Mouse (Mus musculus) cerebellum, adult 2 months (tissue): ENCODE measurements around the gene Gm11559.
"Not testable (repeated sequence)": the region's sequence is repeated elsewhere in the genome, so short reads cannot be mapped to it uniquely, and the experiment has no call there.

Experiments used
- CTCF ChIP-seq: fragments of 200-500 bp; IDR thresholded peaks from 2 replicates; pipeline ENCODE4 v1.5.1; 2011; ENCODE audit warnings: low read depth, mild to moderate bottlenecking, control low read depth, low read length, moderate library complexity, borderline replicate concordance; ENCODE audit not compliant: insufficient read depth
- POLR2A ChIP-seq: fragments of 200-500 bp; IDR thresholded peaks from 2 replicates; pipeline ENCODE4 v1.6.1; 2011; ENCODE audit warnings: low read length, control low read depth, borderline replicate concordance; ENCODE audit not compliant: insufficient read depth

GRCm38 (mm10) chr11:99873089-99873488 lies 8.8 kb downstream of the Gm11559 start, which contains the start of gene Krtap9-1:
- TF ChIP-seq POLR2A, CTCF: not testable (repeated sequence)
